Mouse (Mus musculus): ENCODE results near the gene Grb10.

Grb10 gene

DNA sequence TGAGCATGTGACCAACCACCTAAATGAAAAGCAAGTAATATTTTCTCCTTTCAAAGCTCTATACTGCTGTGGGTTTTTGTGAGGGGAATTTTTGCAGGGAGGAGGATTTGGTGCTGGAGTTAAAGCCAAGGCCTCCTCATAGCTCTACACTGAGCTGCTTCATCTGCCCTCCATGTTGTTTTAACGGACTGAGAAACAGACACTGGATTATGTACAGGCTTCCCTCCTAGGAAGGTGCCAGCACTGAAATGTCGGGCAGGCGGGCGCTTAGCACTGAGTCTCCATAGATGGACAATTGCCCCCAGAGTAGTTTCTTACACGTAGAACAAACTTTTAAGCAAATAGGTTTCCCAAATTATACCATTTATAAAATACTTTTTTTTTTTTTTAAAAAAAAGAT lies 4.1 kb downstream of the Grb10 start:
- in situ Hi-C loops (cut with MboI; ENCODE audit: unreplicated experiment in 2 of 2) = no loop called here

- in situ Hi-C loops (cut with MboI; ENCODE audit: unreplicated experiment in 2 of 2) = no loop called here
Measured at GRCm38 (mm10) chr11:12032831-12033230, 5.7 kb downstream of the Grb10 start.

GRCm38 (mm10) chr11:12026638-12027037 lies 11.8 kb downstream of the Grb10 start:
- in situ Hi-C loops (cut with MboI; ENCODE audit: unreplicated experiment in 2 of 2) = no loop called here

GRCm38 (mm10) chr11:12025756-12026593 lies 12.5 kb downstream of the Grb10 start:
- in situ Hi-C loops (cut with MboI; ENCODE audit: unreplicated experiment in 2 of 2) = no loop called here

DNA sequence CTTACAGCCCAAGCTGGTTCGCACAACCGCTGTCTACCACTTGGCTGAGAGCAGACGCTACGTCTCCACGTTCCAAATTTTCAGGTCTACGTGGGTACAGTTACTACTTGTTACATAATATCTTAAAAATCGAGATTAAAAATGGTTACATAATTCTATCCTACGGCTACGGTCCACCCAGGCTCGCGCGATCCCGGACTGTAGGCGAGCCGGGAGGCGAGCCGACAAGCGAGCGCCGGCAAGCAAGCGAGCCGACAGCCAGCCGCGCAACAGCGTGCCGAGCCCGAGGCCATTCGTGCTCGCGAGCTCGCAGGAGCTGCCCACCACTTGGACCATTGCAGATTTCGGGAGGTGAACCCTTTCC lies 13.1 kb downstream of the Grb10 start:
- in situ Hi-C loops (cut with MboI; ENCODE audit: unreplicated experiment in 2 of 2) = no loop called here

- in situ Hi-C loops (cut with MboI; ENCODE audit: unreplicated experiment in 2 of 2) = no loop called here
Measured at GRCm38 (mm10) chr11:12023051-12023450, 15.4 kb downstream of the Grb10 start.

- in situ Hi-C loops (cut with MboI; ENCODE audit: unreplicated experiment in 2 of 2) = no loop called here
Measured at GRCm38 (mm10) chr11:12019651-12020050, 18.8 kb downstream of the Grb10 start.

GRCm38 (mm10) chr11:12018604-12019003 lies 19.9 kb downstream of the Grb10 start:
- in situ Hi-C loops (cut with MboI; ENCODE audit: unreplicated experiment in 2 of 2) = no loop called here

- in situ Hi-C loops (cut with MboI; ENCODE audit: unreplicated experiment in 2 of 2) = no loop called here
Measured at GRCm38 (mm10) chr11:12010084-12010483, 28.4 kb downstream of the Grb10 start.

DNA sequence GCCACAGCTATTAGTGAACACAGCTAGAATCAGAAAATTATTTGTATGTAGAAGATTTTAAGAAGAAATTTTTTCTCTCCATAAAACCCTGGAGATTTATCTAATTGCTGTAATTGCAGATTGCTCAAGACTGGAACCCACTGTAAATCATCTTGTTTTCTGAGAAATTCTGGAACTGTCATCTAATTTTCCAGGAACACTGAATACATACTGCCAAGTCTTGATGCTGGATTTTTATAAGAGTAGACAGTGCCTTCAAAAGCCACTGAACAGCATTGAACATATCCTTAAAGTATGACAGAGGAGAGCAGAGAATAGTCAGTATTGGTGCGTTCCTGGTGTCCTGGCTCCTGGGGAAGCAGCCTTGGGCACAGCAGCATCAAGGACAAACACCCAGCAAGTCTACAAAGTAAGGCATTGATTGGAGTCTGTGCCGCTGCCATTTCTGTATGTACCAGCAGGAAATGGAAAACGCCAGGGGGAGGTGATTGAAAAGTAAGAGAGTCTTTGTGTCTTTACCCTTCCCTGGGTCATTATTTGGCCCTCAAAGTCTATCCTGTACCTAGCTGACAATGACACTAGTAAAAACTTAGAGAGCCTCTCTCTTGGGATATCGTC lies 38.1 kb downstream of the Grb10 start:
- in situ Hi-C loops (cut with MboI; ENCODE audit: unreplicated experiment in 2 of 2) = no loop called here

- in situ Hi-C loops (cut with MboI; ENCODE audit: unreplicated experiment in 2 of 2) = no loop called here
Measured at GRCm38 (mm10) chr11:11998881-11999280, 39.6 kb downstream of the Grb10 start.

DNA sequence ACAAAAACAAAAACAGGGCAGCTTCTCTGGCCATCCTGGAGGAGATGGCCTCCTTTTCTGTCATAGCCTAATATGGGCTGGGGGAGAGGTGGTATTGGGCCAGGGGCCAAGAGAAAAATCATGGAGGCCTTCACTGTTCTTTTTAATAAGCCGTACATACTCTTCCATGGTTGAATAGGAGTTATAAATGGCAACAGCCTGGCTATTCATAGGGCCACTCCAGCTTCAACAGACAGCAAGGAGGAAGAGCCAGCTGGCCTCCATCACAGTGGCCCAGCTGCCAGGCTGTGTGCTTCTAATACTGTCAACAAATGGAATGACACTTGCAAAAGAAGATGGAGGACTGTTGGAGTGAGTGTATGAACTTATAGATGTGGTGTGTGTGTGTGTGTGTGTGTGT lies 41.4 kb downstream of the Grb10 start:
- in situ Hi-C loops (cut with MboI; ENCODE audit: unreplicated experiment in 2 of 2) = no loop called here

DNA sequence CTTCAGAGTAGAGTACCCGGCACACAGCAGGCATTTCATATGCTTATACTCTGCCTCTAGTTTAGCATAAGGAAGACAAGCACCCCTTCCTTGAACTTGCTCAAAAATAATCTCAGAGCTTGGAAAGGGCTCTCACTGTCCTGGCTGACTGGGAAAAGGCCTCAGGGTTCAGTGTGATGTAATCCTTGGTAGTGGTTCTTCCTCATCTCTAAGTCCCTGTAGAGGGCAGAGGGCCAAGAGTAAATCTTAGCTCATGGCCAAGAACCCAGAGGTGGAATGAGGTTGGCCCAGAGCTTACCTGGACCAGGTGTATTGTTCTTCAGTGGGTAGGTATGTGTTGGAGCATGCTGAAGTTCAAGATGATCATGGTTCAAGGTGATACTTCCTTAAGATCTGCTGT lies 43.1 kb downstream of the Grb10 start:
- in situ Hi-C loops (cut with MboI; ENCODE audit: unreplicated experiment in 2 of 2) = no loop called here

- in situ Hi-C loops (cut with MboI; ENCODE audit: unreplicated experiment in 2 of 2) = no loop called here
Measured at GRCm38 (mm10) chr11:11993807-11994206, 44.7 kb downstream of the Grb10 start.

DNA sequence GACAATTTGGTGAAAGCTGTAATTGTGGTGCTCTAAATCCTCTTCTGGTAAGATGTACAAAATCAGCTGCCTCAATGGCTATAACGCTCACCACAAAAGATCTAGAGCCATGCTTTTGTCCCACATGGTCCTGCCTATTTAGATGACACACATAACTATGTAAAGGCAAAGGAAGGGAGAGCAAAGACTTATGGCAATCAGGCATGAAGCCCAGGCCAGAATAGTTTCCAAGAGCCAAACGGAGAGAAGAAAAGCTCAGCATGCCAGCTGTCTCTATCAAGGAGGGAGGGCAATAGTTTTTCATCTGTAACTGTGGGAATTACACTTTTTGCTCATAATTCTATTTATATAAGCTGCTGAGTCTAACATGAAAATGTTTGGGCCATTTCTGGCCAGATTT lies 45.3 kb downstream of the Grb10 start:
- in situ Hi-C loops (cut with MboI; ENCODE audit: unreplicated experiment in 2 of 2) = no loop called here

DNA sequence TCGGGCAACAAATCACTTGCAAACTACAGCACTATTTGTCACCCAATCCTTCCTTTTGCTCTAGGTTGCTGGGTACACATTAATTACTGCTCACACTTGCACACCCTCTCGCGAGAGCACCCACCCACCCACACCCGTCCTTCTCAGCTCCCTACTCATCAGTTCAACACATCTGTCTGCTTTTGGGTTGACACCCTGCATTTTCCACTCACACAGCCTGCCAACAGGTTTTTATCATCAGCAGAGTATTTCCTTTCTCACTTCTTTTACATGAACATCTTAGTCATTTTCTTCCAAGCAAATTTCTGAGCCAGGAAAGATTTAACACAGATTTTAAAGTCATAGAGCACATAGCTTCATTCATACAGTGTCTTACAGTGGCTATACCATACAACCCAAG lies 48.6 kb downstream of the Grb10 start:
- in situ Hi-C loops (cut with MboI; ENCODE audit: unreplicated experiment in 2 of 2) = no loop called here

GRCm38 (mm10) chr11:11987233-11987632 lies 51.2 kb downstream of the Grb10 start:
- in situ Hi-C loops (cut with MboI; ENCODE audit: unreplicated experiment in 2 of 2) = no loop called here

GRCm38 (mm10) chr11:11978611-11979197 lies 59.8 kb downstream of the Grb10 start:
- in situ Hi-C loops (cut with MboI; ENCODE audit: unreplicated experiment in 2 of 2) = no loop called here

DNA sequence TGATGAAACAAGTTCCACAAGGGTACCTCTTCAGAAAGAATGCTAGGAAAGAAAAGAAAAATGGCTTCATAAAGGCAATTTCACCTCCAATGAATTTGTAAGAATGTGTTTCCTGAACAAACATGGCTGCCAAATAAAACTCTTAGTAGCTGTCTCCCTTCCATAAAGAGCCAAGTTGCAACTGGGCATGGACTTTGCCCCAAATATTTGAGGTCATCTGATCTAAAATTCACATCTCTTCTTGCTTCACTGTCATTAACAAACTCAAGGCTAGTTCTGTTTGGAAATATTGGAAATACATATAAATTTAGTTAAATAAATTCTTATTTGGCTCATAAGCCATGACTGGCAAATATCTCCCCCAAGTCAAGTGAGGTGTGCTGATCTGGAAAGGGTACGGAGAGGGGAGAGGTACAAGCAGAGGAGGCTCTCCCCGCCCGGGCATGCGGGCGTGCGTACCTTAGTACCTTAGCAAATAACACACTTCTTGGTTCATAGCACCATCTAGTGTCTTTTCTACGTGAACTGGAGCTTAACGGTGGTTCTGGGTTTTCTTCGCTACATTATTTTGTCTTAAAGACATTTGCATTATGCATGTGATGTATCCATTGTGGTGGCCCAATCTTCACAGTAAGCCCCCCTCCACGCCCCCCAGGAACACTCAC lies 63.8 kb downstream of the Grb10 start:
- in situ Hi-C loops (cut with MboI; ENCODE audit: unreplicated experiment in 2 of 2) = loop anchor here (5.0 kb wide), 3 partner anchors 152 to 517 kb away; partner anchors contain the start of genes Spata48 (in 1 of the 2) and Zpbp (in 1 of the 2)

DNA sequence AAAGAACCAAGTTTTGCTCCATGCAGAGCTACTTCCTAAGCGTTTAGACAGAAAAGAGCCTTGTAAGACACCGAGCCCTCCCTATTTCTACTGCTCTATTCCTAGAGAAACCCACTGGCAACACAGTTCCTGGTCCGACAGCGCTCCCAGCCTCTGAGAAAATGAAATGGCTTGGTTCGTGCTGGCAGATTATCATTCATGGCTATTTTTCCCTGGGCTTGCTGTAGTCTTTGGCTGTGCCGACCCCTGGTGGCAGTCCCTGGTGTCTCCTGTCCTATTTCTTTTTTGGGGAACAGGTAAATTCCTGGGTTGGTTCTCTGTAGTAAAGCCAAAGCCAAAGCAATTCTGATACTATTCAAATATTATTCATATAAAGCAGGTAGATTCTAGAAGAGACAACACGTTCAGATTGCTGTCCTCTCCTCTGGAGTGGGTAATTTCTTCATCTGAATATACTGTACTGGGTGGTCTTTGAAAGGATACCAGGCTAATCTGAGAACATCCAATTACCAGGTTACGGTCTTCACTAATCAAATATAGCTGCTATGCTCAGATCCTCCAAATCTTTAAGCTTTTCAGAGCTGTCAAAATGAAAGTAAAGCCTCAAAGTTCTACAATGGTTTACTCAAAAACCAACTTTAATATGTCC lies 65.0 kb downstream of the Grb10 start:
- in situ Hi-C loops (cut with MboI; ENCODE audit: unreplicated experiment in 2 of 2) = loop anchor here (5.0 kb wide), 3 partner anchors 151 to 516 kb away; partner anchors contain the start of genes Spata48 (in 1 of the 2) and Zpbp (in 1 of the 2)

All from v-Abl transformed pro-B cells (cell line).